Mouse (Mus musculus): ENCODE data around the gene Adra1b.

GRCm38 (mm10) chr11:43911646-43912045, 10.6 kb upstream of the Adra1b start:
- TF ChIP-seq ZC3H11A (IDR thresholded peaks at IDR 0.05; ENCODE audit: borderline replicate concordance, low read depth, low read length) (no peak), CHD2 (IDR thresholded peaks at IDR 0.05; ENCODE audit: low read depth, low read length) (no peak), HCFC1 (IDR thresholded peaks at IDR 0.05; ENCODE audit: borderline replicate concordance, insufficient read depth, low read length) (no peak)

Data from ES-E14 (cell line).